Mouse (Mus musculus) C2C12 (cell line): ENCODE data around the gene Mcoln2. TPM values are rescaled to one million over a fixed set of nuclear protein-coding genes. Genes with fewer than 3 reads are reported as not detected.
A peak's percentile ranks its signal among the peaks of the same experiment; 100 is the strongest.

Experiments used
- H3K27me3 ChIP-seq: one replicate; pipeline ENCODE4 v1.6.1; 2011; ENCODE audit not compliant: control insufficient read depth, insufficient read depth, insufficient read length
- H3K36me3 ChIP-seq: one replicate; pipeline ENCODE4 v1.6.1; 2011; ENCODE audit not compliant: control insufficient read depth, insufficient read depth
- H3K4me3 ChIP-seq: one replicate; pipeline ENCODE4 v1.5.1; 2011; ENCODE audit warnings: mild to moderate bottlenecking, control low read depth; ENCODE audit not compliant: poor library complexity, insufficient read depth, severe bottlenecking
- H3K79me2 ChIP-seq: one replicate; pipeline ENCODE4 v1.6.1; 2011; ENCODE audit not compliant: control insufficient read depth, insufficient read depth
- H3K79me3 ChIP-seq: one replicate; pipeline ENCODE4 v1.6.1; 2011; ENCODE audit warnings: low read depth, control low read depth
- H3ac ChIP-seq: one replicate; pipeline ENCODE3; 2011; ENCODE audit warnings: low read depth; ENCODE audit not compliant: control insufficient read depth, insufficient read length
- CEBPB ChIP-seq: IDR thresholded peaks from one replicate; pipeline ENCODE4 v1.6.1; 2011; ENCODE audit warnings: low read depth, mild to moderate bottlenecking, control low read depth, moderate library complexity
- CTCF ChIP-seq: IDR thresholded peaks from one replicate; pipeline ENCODE4 v1.5.1; 2011; ENCODE audit not compliant: control insufficient read depth, insufficient read depth, insufficient read length
- FOSL1 ChIP-seq: IDR thresholded peaks from one replicate; pipeline ENCODE4 v1.8.0; 2011; ENCODE audit warnings: mild to moderate bottlenecking, low read length; ENCODE audit not compliant: poor library complexity, insufficient read depth, severe bottlenecking
- MAX ChIP-seq: IDR thresholded peaks from one replicate; pipeline ENCODE4 v1.6.1; 2011; ENCODE audit warnings: mild to moderate bottlenecking, control low read depth
- MYOD1 ChIP-seq: IDR thresholded peaks from one replicate; pipeline ENCODE4 v1.6.1; 2011; ENCODE audit warnings: low read depth; ENCODE audit not compliant: control insufficient read depth, insufficient read length
- MYOG ChIP-seq: IDR thresholded peaks from one replicate; pipeline ENCODE4 v1.6.1; 2011; ENCODE audit not compliant: control insufficient read depth, insufficient read length; ENCODE audit errors: extremely low read depth
- USF1 ChIP-seq: IDR thresholded peaks from one replicate; pipeline ENCODE4 v1.6.1; 2011; ENCODE audit warnings: low read depth, mild to moderate bottlenecking, control low read depth, moderate library complexity
- polyA plus RNA-seq: library from polyadenylated mRNA; unstranded; fragments of >200 nt; fragmentation: generic; extraction: Trizol; gene quantifications from one replicate; pipeline ENCODE4 v1.2.1, GENCODE M21; 2012; ENCODE audit warnings: missing spikeins

Gene Mcoln2
- polyA plus RNA-seq, 1 experiment = 0.01 TPM

GRCm38 (mm10) chr3:146173030-146173429 is 23.4 kb downstream of the Mcoln2 start:
- Histone ChIP-seq H3K4me3 (no peak overlapping the region), H3K79me2 (no peaks in the 10 kb centered on the region), H3K79me3 (no peaks in the 10 kb centered on the region), H3K36me3 (no peaks in the 10 kb centered on the region), H3ac (no peak overlapping the region), H3K27me3 (no peaks in the 10 kb centered on the region)
- no peak for TF ChIP-seq MYOG
- no peak for TF ChIP-seq MAX
- TF ChIP-seq USF1 = no peak
- no peak for TF ChIP-seq CTCF
- TF ChIP-seq CEBPB = no peak
- TF ChIP-seq FOSL1 = no peak
- TF ChIP-seq MYOD1 = no peak

GRCm38 (mm10) chr3:146174215-146174614 is 24.6 kb downstream of the Mcoln2 start:
- H3K79me2 ChIP-seq = no peaks in the 10 kb centered on the region
- H3ac ChIP-seq = no peak overlapping the region
- no peaks in the 10 kb centered on the region for H3K27me3 ChIP-seq
- H3K79me3 ChIP-seq = no peaks in the 10 kb centered on the region
- H3K4me3 ChIP-seq = no peak overlapping the region
- H3K36me3 ChIP-seq = no peaks in the 10 kb centered on the region
- TF ChIP-seq MAX = no peak
- TF ChIP-seq MYOG = no peak
- no peak for TF ChIP-seq MYOD1
- TF ChIP-seq CTCF = no peak
- no peak for TF ChIP-seq CEBPB
- no peak for TF ChIP-seq USF1
- no peak for TF ChIP-seq FOSL1

GRCm38 (mm10) chr3:146177295-146177694 is 27.7 kb downstream of the Mcoln2 start:
- no peaks in the 10 kb centered on the region for H3K27me3 ChIP-seq
- no peaks in the 10 kb centered on the region for H3K79me3 ChIP-seq
- H3K36me3 ChIP-seq = no peaks in the 10 kb centered on the region
- no peak overlapping the region for H3ac ChIP-seq
- no peak overlapping the region for H3K4me3 ChIP-seq
- H3K79me2 ChIP-seq = no peaks in the 10 kb centered on the region
- TF ChIP-seq USF1 (peak; percentile 90), FOSL1 (peak; percentile 19), MYOG (no peak), MYOD1 (no peak), MAX (no peak), CEBPB (no peak), CTCF (no peak)

- Histone ChIP-seq H3K79me3 (no peaks in the 10 kb centered on the region), H3ac (no peak overlapping the region), H3K4me3 (no peak overlapping the region), H3K79me2 (no peaks in the 10 kb centered on the region), H3K27me3 (no peaks in the 10 kb centered on the region), H3K36me3 (no peaks in the 10 kb centered on the region)
- TF ChIP-seq MYOG = no peak
- peak; percentile 83 for TF ChIP-seq CTCF
- peak; percentile 30 for TF ChIP-seq MAX
- TF ChIP-seq CEBPB = no peak
- TF ChIP-seq FOSL1 = no peak
Observed at GRCm38 (mm10) chr3:146177748-146178582, 28.3 kb downstream of the Mcoln2 start.

- Histone ChIP-seq H3ac (no peak overlapping the region), H3K4me3 (no peak overlapping the region), H3K79me2 (no peaks in the 10 kb centered on the region), H3K27me3 (no peaks in the 10 kb centered on the region), H3K36me3 (no peaks in the 10 kb centered on the region), H3K79me3 (no peaks in the 10 kb centered on the region)
- TF ChIP-seq MAX (no peak), FOSL1 (no peak), MYOD1 (no peak), USF1 (no peak), MYOG (no peak), CEBPB (no peak), CTCF (no peak)
Observed at GRCm38 (mm10) chr3:146180341-146180740, 30.7 kb downstream of the Mcoln2 start.

- H3K4me3 ChIP-seq = no peak overlapping the region
- H3ac ChIP-seq = no peak overlapping the region
- H3K79me3 ChIP-seq = no peaks in the 10 kb centered on the region
- no peaks in the 10 kb centered on the region for H3K36me3 ChIP-seq
- no peaks in the 10 kb centered on the region for H3K79me2 ChIP-seq
- TF ChIP-seq MYOG (no peak), CTCF (peak; percentile 75), USF1 (no peak)
- no peaks in the 10 kb centered on the region for H3K27me3 ChIP-seq
Observed at GRCm38 (mm10) chr3:146180986-146181385, 31.4 kb downstream of the Mcoln2 start.
